Mouse (Mus musculus) limb, embryonic 14.5 days (tissue): Measurements from ENCODE around the gene Taar8c. TPM values are rescaled to one million over a fixed set of nuclear protein-coding genes. Genes with fewer than 3 reads are reported as not detected.
"Not testable (repeated sequence)": the region's sequence is repeated elsewhere in the genome, so short reads cannot be mapped to it uniquely, and the experiment has no call there.

Experiments used
- ATAC-seq: fragments of 200-750 bp; cut with Nextera tagmentation; 2 replicates; pipeline ENCODE4 v1.8.0; 2017; ENCODE audit warnings: low read depth, moderate number of reproducible peaks, moderate TSS enrichment; ENCODE audit not compliant: low FRiP score
- DNase-seq: peaks from one replicate; pipeline ENCODE4 v3.0.0-alpha.2; 2015; ENCODE audit warnings: low spot score
- H3K27ac ChIP-seq: fragments of 300-500 bp; sonication (generic); replicated peaks from 2 replicates; pipeline ENCODE4 v1.5.1; 2014; ENCODE audit warnings: low read depth, mild to moderate bottlenecking, low read length, moderate library complexity, mixed read lengths
- H3K27me3 ChIP-seq: fragments of 300-500 bp; sonication (generic); 2 replicates; pipeline ENCODE4 v1.6.1; 2014; ENCODE audit warnings: low read length, mixed read lengths; ENCODE audit not compliant: control insufficient read depth, insufficient read depth
- H3K36me3 ChIP-seq: fragments of 300-500 bp; sonication (generic); 2 replicates; pipeline ENCODE4 v1.6.1; 2014; ENCODE audit warnings: mild to moderate bottlenecking, low read length, moderate library complexity, mixed read lengths; ENCODE audit not compliant: control insufficient read depth, insufficient read depth
- H3K4me1 ChIP-seq: fragments of 300-500 bp; sonication (generic); 2 replicates; pipeline ENCODE4 v1.6.1; 2014; ENCODE audit warnings: antibody characterized with exemption, low read length, mixed read lengths; ENCODE audit not compliant: control insufficient read depth, insufficient read depth
- H3K4me2 ChIP-seq: fragments of 300-500 bp; sonication (generic); replicated peaks from 2 replicates; pipeline ENCODE4 v1.6.1; 2014; ENCODE audit warnings: low read depth, mild to moderate bottlenecking, low read length, moderate library complexity; ENCODE audit not compliant: severe bottlenecking
- H3K4me3 ChIP-seq: fragments of 300-500 bp; sonication (generic); replicated peaks from 2 replicates; pipeline ENCODE4 v1.5.1; 2014; ENCODE audit warnings: low read length
- H3K9ac ChIP-seq: fragments of 300-500 bp; sonication (generic); 2 replicates; pipeline ENCODE4 v1.6.1; 2014; ENCODE audit warnings: mild to moderate bottlenecking, low read depth, low read length, moderate library complexity; ENCODE audit not compliant: severe bottlenecking
- H3K9me3 ChIP-seq: fragments of 300-500 bp; sonication (generic); 2 replicates; pipeline ENCODE4 v1.6.1; 2016; ENCODE audit warnings: low read length; ENCODE audit not compliant: control insufficient read depth
- POLR2A ChIP-seq: fragments of 200-500 bp; IDR thresholded peaks from 2 replicates; pipeline ENCODE4 v1.8.0; 2012; ENCODE audit warnings: inconsistent platforms, mild to moderate bottlenecking, moderate library complexity, borderline replicate concordance; ENCODE audit not compliant: insufficient read depth, insufficient read length; ENCODE audit errors: extremely low read depth
- WGBS: fragments of 180-500 bp; shearing (Covaris S2); extraction: QIAGEN DNeasy Blood & Tissue Kit; methylation state at CpG from one replicate; pipeline ENCODE4 v1.1.7; 2014; 5-methylcytosine and 5-hydroxymethylcytosine counted together
- polyA plus RNA-seq, 2 experiments: library from polyadenylated mRNA; depleted of rRNA in 1 of 2; stranded (reverse) in 1 of 2; unstranded in 1 of 2; fragments of >200 nt; fragmentation: Nextera tagmentation in 1 of 2; extraction: Ambion mirVana in 1 of 2; gene quantifications; 2 replicates each; pipeline versions ENCODE4 v1.2.1 to v1.2.3; 2012 to 2014

The Taar8c gene
- polyA plus RNA-seq, 2 experiments: not detected

- no peak for DNase-seq
- 47% methylated on average over 3 of the region's 3 CpGs for WGBS
- no peak overlapping the region for H3K4me2 ChIP-seq
- TF ChIP-seq POLR2A: no peak
- H3K9ac ChIP-seq: no peak overlapping the region
- H3K4me1 ChIP-seq: no peaks in the 10 kb centered on the region
- H3K27me3 ChIP-seq: no peaks in the 10 kb centered on the region
- no peak overlapping the region for H3K27ac ChIP-seq
- ATAC-seq: no peak
- no peaks in the 10 kb centered on the region for H3K36me3 ChIP-seq
- no peaks in the 10 kb centered on the region for H3K9me3 ChIP-seq
- no peak overlapping the region for H3K4me3 ChIP-seq
These were observed 6.5 kb upstream of the Taar8c start for GRCm38 (mm10) chr10:24108236-24108635.

DNA sequence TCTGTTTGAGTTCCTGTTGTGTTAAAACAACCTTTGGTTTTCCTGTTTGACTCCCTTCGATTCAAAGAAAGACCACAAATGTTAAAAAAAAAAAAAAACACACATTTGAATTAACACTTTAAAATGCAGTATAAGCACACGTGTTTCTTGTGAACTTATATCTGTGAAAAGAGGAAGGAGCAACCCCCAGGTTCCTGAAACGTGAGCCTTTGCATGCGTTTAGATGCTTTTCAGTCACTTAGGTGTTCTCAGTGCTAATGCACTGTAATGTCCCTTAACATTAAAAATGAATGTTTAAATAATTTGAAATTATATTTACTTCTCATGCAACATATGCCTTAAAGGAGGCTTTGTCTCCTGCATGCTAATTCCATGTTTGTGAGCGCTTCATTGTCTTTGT, 6.0 kb upstream of the Taar8c start:
- no peak for TF ChIP-seq POLR2A
- Histone ChIP-seq H3K27me3 (no peaks in the 10 kb centered on the region), H3K4me1 (no peaks in the 10 kb centered on the region), H3K27ac (no peak overlapping the region), H3K4me2 (no peak overlapping the region), H3K4me3 (no peak overlapping the region), H3K36me3 (no peaks in the 10 kb centered on the region), H3K9ac (no peak overlapping the region), H3K9me3 (no peaks in the 10 kb centered on the region)
- WGBS: 45% methylated on average over 5 of the region's 5 CpGs
- ATAC-seq: no peak
- no peak for DNase-seq

GRCm38 (mm10) chr10:24103299-24103698, 1.6 kb upstream of the Taar8c start:
- DNase-seq, ATAC-seq, H3K9ac ChIP-seq, H3K36me3 ChIP-seq, H3K9me3 ChIP-seq, H3K27ac ChIP-seq, H3K4me2 ChIP-seq, H3K4me1 ChIP-seq, H3K27me3 ChIP-seq, H3K4me3 ChIP-seq: not testable (repeated sequence)
- WGBS: 27% methylated on average over 1 of the region's 1 CpGs

- not testable (repeated sequence) for H3K27ac ChIP-seq, H3K36me3 ChIP-seq, H3K4me3 ChIP-seq, H3K4me1 ChIP-seq, H3K4me2 ChIP-seq, H3K9me3 ChIP-seq, DNase-seq, H3K9ac ChIP-seq, H3K27me3 ChIP-seq, ATAC-seq
- 73% methylated on average over 2 of the region's 2 CpGs for WGBS
These were observed 4.7 kb downstream of the Taar8c start for GRCm38 (mm10) chr10:24097010-24097409.

DNA sequence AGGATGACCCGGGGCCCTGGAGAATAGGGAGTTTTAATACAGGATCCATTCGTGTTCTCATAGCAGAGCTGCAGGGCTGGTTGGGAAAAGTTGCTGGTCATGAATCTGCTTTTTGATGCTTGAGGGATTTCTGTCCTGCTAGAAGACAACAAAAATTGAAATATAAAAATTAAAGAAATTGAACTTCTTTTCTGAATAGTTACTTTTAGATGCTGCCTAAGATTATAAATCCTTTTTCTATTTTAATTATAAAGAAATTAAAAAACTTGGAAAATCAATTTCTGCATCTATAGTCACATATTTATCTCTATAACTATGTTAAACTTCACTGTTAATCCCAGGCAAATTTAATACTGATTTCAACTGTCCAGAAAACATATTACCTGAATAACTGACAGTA, 9.5 kb downstream of the Taar8c start, which contains the start of gene Taar8b:
Taar8b (minus strand) TSS at position 101 of the 400 bp plus-strand sequence.
- no peak for TF ChIP-seq POLR2A
- no peak within 1 kb of the TSS for H3K27ac ChIP-seq
- H3K27me3 ChIP-seq: no peaks in the 10 kb centered on the region
- H3K4me3 ChIP-seq: no peak within 1 kb of the TSS
- H3K4me1 ChIP-seq: no peaks in the 10 kb centered on the region
- DNase-seq (no peak), ATAC-seq (no peak)
- no peaks in the 10 kb centered on the region for H3K36me3 ChIP-seq
- 80% methylated on average over 2 of the region's 2 CpGs for WGBS
- no peak within 1 kb of the TSS for H3K4me2 ChIP-seq
- H3K9ac ChIP-seq: no peak within 1 kb of the TSS
- no peaks in the 10 kb centered on the region for H3K9me3 ChIP-seq

GRCm38 (mm10) chr10:24087168-24087567, 14.5 kb downstream of the Taar8c start:
- ATAC-seq: no peak
- H3K27ac ChIP-seq: no peak overlapping the region
- TF ChIP-seq POLR2A: no peak
- no peak overlapping the region for H3K4me2 ChIP-seq
- 94% methylated on average over 2 of the region's 2 CpGs for WGBS
- no peak overlapping the region for H3K9ac ChIP-seq
- no peaks in the 10 kb centered on the region for H3K4me1 ChIP-seq
- no peak for DNase-seq
- no peaks in the 10 kb centered on the region for H3K27me3 ChIP-seq
- H3K9me3 ChIP-seq: no peaks in the 10 kb centered on the region
- H3K4me3 ChIP-seq: no peak overlapping the region
- no peaks in the 10 kb centered on the region for H3K36me3 ChIP-seq
